Mouse (Mus musculus) urinary bladder, postnatal 36 days (tissue): ENCODE data around the gene Gls.

Experiments used
- DNase-seq, 2 experiments: peaks; one replicate each; pipeline ENCODE4 v3.0.0; 2022; ENCODE audit warnings: low spot score in 2 of 2, mixed read lengths in 1 of 2

Gene Gls

GRCm38 (mm10) chr1:52158040-52158439 lies 75.0 kb downstream of the Gls start:
- no peak for DNase-seq

DNA sequence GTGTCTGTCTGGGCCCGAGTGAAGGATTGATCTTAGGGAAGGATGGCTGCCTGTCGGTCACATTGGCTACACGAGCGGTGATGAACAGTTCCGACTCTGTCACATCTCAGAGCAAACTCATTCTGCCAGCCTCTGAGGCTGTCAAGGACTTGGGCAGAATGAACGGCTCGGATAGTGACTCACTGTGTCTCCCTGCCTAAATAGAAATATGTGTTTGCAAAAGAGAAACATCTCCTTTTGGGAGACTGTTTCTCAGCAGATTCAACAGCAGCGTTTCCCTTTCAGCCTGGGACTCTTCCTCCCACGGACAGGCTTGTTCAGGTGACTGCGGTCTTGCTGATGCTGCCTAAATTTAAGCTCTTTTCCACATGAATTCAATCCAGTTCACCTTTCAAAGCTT lies 76.7 kb downstream of the Gls start:
- DNase-seq = no peak

DNA sequence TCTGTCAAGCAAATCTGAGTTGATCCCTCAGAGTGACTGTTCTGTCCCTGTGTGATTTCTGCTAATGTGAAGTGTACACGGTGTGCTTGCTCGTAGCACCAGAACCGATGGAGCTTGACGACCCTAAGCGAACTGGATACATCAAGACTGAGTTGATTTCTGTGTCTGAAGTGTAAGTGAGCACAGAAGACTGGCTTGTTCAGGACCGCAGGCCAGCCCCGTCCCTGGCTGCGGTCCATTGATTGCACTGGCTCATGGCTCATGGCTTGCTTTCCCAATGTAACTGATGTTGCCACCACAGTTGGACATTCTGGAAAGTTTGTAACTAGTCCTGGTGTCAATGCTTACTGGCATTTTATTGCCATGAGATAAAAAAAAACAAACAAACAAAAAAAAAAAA lies 78.1 kb downstream of the Gls start:
- peak in 1 of 2 experiments; percentile 49 for DNase-seq

DNA sequence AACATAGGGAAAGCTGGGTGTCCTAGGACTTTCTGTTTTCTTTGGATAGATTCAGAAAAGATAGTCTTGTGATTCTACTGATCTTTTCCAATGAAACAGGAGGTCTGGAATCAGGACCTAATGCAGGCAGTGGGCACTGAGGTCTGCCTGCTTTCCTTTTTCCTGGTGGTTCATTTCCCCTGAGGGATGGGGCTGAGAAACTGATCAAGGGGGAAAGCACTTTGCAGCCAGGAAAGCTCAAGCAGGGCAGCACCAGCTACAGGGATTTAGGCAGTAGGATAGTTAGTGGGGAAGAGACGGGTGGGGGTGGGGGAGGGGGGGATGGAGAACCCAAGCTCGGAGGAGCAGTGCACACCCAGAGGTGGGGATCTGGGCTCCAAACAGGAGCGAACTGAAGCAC lies 80.1 kb downstream of the Gls start:
- no peak for DNase-seq

DNA sequence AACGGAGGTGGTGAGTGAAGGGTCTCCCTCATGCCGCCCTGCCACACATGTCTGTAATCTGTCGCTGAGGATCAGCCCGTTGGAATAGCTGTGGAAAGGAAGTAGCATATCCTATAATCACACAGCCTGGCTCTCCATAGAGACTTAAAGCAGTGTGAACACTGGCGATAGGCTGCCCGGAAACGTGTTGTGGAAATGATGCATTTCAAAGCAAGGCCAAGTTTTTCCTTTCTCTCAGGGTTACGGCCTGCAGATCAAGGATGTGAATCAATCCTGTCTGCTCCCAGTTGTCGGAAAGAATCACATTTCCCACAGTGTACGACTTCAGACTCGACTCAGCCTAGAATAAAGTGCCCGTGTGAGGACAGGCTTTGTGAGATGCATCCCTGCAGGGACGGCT lies 80.7 kb downstream of the Gls start:
- DNase-seq = no peak

- no peak for DNase-seq
These were observed 81.9 kb downstream of the Gls start for GRCm38 (mm10) chr1:52151166-52151565.

- no peak for DNase-seq
These were observed 82.4 kb downstream of the Gls start for GRCm38 (mm10) chr1:52150676-52151075.

DNA sequence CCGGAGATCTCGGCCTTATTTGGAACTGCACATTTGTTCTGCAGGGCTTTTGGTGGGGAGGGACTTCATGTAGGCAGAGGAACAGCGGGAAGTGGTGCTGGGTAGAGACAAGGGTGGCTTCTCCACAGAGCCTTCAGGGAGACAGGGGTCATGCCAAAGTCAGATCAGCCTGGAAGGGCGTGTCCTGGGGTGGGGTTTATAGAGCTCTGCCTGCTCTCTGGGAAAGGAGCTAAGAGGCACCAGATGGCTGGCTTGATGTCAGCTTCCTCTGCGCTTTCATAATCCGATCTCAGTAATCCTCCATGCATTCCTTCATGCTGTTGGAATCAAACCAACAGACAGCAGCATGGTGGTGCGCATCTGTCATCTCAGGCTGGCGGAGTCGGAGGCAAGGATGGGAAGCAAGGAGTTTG lies 83.1 kb downstream of the Gls start:
- peak in 1 of 2 experiments; percentile 27 for DNase-seq

- DNase-seq = no peak
These were observed 84.3 kb downstream of the Gls start for GRCm38 (mm10) chr1:52148696-52149095.

DNA sequence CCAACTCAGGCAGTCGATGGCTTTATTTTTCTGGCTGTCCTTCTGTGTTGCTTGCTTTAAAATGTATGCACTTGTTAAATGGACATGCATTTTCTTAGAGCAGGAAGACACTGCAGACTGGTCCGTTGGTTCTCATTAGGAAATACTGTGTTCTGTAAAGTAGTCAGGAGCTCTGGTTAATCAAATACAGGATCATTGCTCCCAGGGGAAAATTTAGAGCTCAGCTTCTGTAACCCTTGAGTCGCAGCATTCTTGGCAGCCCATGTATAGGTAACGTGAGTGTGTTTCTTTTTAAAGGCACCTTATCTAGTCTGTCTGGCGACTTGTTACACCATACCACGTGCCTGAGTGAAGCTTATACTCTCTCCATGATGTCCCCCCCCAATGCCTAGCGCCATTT lies 84.9 kb downstream of the Gls start:
- DNase-seq = no peak

- DNase-seq = no peak
These were observed 85.6 kb downstream of the Gls start for GRCm38 (mm10) chr1:52147431-52147830.

DNA sequence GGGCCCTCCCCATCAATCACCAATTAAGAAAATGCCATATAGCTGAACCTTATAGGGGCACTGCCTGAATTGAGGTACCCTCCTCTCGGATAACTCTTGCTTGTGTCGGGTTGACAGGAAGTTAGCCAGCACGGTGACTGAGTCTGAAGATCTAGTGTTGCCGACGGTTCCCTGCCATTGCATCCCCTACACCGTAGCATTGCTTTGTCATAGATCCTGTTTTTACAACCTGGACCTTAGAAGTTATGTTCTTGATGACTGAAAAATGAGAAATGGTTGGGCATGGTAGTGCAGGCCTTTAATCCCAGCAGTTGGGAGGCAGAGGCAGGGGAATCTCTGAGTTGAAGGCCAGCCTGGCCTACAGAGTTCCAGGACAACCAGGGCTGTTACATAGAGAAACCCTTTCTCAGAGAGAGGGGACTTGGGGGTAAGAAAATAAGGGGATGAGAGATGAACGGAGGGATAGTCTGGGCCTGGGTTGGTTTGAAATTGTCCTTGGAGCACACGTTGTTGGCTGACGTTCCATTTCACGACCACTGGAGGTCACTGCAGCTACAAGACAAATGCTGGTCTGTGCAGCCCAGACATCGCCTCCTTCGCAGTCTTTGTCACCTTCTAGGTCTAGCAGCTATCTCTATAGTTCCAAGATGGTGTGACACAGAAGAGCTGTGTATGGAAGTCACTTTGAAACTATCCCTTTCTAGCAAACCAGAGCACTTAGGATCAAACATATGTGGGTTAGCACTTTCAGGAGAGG lies 86.6 kb downstream of the Gls start:
- peak; percentile 21 to 26 for DNase-seq

GRCm38 (mm10) chr1:52144907-52145306 lies 88.1 kb downstream of the Gls start:
- no peak for DNase-seq

- DNase-seq = no peak
These were observed 89.4 kb downstream of the Gls start for GRCm38 (mm10) chr1:52143596-52144156.

GRCm38 (mm10) chr1:52143191-52143590 lies 89.8 kb downstream of the Gls start:
- no peak for DNase-seq

GRCm38 (mm10) chr1:52142117-52142516 lies 90.9 kb downstream of the Gls start:
- DNase-seq = no peak

DNA sequence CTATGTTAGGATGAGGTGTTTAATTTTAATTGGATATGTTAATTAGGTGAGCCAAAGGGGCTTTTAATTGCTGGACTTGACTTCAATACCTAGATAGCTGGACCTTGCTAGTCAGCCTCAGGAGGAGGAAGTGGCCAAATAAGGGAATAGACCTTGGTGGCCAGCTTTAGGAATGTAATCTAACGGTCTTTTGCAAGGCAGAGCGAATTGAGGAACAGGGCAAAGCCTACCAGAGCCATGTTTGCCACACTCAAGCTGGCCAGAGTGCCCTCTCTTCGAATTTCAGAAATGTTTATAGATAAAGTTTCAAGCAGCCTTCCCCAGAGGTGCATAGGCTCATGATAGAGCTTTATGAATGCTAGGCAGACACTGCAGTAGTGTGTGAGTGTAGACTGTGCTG lies 91.5 kb downstream of the Gls start:
- DNase-seq = no peak

- DNase-seq = no peak
These were observed 92.5 kb downstream of the Gls start for GRCm38 (mm10) chr1:52140534-52140933.

DNA sequence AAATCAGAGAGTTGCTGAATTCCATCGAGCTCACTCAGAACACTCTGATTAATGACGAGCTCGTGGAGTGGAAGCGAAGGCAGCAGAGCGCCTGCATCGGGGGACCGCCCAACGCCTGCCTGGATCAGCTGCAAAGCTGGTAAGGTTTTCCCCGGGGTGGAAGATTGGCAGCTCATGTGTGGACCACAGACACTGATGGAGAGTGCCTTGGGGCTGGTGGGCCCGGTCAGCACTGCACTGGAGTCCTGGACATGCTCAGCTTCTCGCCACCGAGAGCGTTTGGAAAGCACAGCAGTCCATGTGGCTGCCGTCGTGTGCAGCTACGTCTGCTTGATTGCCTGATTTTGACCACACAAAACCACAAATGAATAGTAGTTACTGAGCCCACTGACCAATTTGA lies 95.7 kb downstream of the Gls start:
- DNase-seq = no peak

DNA sequence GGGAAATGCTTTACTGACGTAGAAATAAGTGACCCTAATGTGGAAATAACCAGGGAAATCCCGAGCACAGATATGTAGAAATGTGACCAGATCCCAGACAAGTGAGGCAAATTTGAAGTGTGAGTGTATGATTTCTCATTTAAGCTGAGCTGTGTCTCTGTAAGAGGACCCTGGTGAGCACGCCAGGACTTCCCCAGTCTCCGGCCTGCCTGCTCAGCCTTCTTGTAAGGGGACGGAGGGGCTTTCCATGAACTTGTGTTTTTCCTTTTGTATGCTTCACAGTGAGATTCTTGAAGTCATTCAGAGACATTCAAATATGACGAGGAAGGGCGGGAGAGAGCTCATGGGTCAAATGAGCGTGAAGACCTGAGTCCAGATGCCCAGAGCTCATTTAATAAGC lies 99.8 kb downstream of the Gls start:
- DNase-seq = no peak

- no peak for DNase-seq
These were observed 101.2 kb downstream of the Gls start for GRCm38 (mm10) chr1:52131787-52132377.

GRCm38 (mm10) chr1:52129794-52130193 lies 103.2 kb downstream of the Gls start:
- no peak for DNase-seq

GRCm38 (mm10) chr1:52127350-52127749 lies 105.7 kb downstream of the Gls start:
- no peak for DNase-seq
